ENCODE assay signal across 10 mouse cellular contexts in the genomic region with DNA sequence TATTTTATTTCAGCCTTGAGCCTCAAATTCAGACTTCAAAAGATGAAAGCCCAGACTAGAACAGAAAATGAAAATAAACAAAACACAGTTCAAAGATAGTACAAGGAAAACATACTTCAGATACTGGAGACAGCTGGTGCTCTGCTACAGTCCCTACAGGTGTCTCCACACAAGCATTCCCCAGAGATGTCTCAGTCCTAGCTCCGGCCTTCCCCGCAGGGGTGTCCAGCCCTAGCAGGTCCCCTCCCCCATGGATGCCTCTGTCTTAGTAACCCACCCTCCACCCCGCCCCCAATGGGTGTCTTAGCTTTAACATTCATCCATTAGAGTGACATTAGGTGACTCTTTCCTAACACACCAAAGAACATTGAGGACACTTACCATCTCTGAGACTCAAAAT.
"Had no signal": no experiment of that assay in that cellular context is flagged by ENCODE, and none has a peak within 500 bp of the region (broad histone marks: within the 10 kb centered on the region; RNA-seq: fewer than 3 reads in every experiment).

No protein-coding gene starts in this region.

- H3K4me1 ChIP-seq: liver, embryonic 15.5 days had no signal

- H3K36me3 ChIP-seq: limb, embryonic 10.5 days; liver, embryonic 15.5 days; midbrain, embryonic 15.5 days had no signal

- DNase-seq: lung, adult 2 months; lung, postnatal 10 days; right cerebral cortex, adult 18-20 months; right cerebral cortex, postnatal 25 days; thymus, postnatal 36 days had no signal

- H3K27ac ChIP-seq: limb, embryonic 10.5 days; liver, embryonic 15.5 days; macrophage had no signal

- H3K4me3 ChIP-seq: limb, embryonic 10.5 days; liver, embryonic 15.5 days; megakaryocyte, embryonic 14.5 days; midbrain, embryonic 15.5 days had no signal

- H3K9ac ChIP-seq: liver, embryonic 15.5 days; midbrain, embryonic 15.5 days had no signal

- H3K27me3 ChIP-seq: midbrain, embryonic 15.5 days had no signal
